Mouse (Mus musculus) CH12.LX (cell line): ENCODE data around the gene Higd1c. TPM values are rescaled to one million over a fixed set of nuclear protein-coding genes. Genes with fewer than 3 reads are reported as not detected.
"Not testable (repeated sequence)": the region's sequence is repeated elsewhere in the genome, so short reads cannot be mapped to it uniquely, and the experiment has no call there.

Experiments
- DNase-seq: peaks from one replicate; pipeline ENCODE4 v3.0.0-alpha.2; 2013; ENCODE audit errors: extremely low read depth
- H3K27ac ChIP-seq: 2 replicates; pipeline ENCODE4 v1.5.1; 2012; ENCODE audit warnings: low read depth, mild to moderate bottlenecking, control low read depth, moderate library complexity; ENCODE audit not compliant: insufficient read depth
- H3K27me3 ChIP-seq: replicated peaks from 2 replicates; pipeline ENCODE3; 2012; ENCODE audit warnings: inconsistent platforms
- H3K36me3 ChIP-seq, 2 experiments: replicated peaks in 1 of 2; 2 replicates each; pipeline versions ENCODE3 to v1.6.1; 2012; ENCODE audit warnings: inconsistent platforms in 1 of 2, low read length in 1 of 2, mild to moderate bottlenecking in 1 of 2, mixed read lengths in 1 of 2, moderate library complexity in 1 of 2; ENCODE audit not compliant: control insufficient read depth in 1 of 2, insufficient read depth in 1 of 2
- H3K4me1 ChIP-seq, 2 experiments: 2 replicates each; pipeline ENCODE4 v1.6.1; 2012; ENCODE audit warnings: inconsistent platforms in 1 of 2, moderate library complexity in 1 of 2; ENCODE audit not compliant: insufficient read depth in 2 of 2, control insufficient read depth in 1 of 2
- H3K4me2 ChIP-seq: 2 replicates; pipeline ENCODE4 v1.6.1; 2012; ENCODE audit warnings: low read depth, mild to moderate bottlenecking, control low read depth; ENCODE audit not compliant: poor library complexity, insufficient read depth, severe bottlenecking
- H3K4me3 ChIP-seq, 3 experiments: fragments of 150-350 bp in 1 of 3; sonication (generic) in 1 of 3; replicated peaks in 1 of 3; 2 replicates each; pipeline versions ENCODE3 to v1.5.1; 2011 to 2012; ENCODE audit warnings: low read depth in 2 of 3, low read length in 2 of 3, mild to moderate bottlenecking in 2 of 3, moderate library complexity in 2 of 3, control low read depth in 1 of 3, improper control_type of control experiment in 1 of 3, inconsistent platforms in 1 of 3, mixed read lengths in 1 of 3; ENCODE audit not compliant: poor library complexity in 1 of 3
- H3K79me2 ChIP-seq: replicated peaks from 2 replicates; pipeline ENCODE4 v1.6.1; 2012; ENCODE audit warnings: mild to moderate bottlenecking, moderate library complexity; ENCODE audit not compliant: control insufficient read depth, poor library complexity, insufficient read depth, severe bottlenecking; ENCODE audit errors: extremely low read depth
- H3K9ac ChIP-seq: 2 replicates; pipeline ENCODE4 v1.6.1; 2012; ENCODE audit warnings: low read depth, mild to moderate bottlenecking, control low read depth, moderate library complexity; ENCODE audit not compliant: insufficient read depth
- H3K9me3 ChIP-seq: replicated peaks from 2 replicates; pipeline ENCODE3; 2012; ENCODE audit warnings: low read length, inconsistent platforms, mixed read lengths
- BHLHE40 ChIP-seq: IDR thresholded peaks from 2 replicates; pipeline ENCODE4 v1.6.1; 2011; ENCODE audit warnings: mild to moderate bottlenecking, low read depth, low read length, improper control_type of control experiment
- MAFK ChIP-seq: IDR thresholded peaks from 2 replicates; pipeline ENCODE4 v1.6.1; 2011; ENCODE audit warnings: low read length, improper control_type of control experiment; ENCODE audit not compliant: insufficient replicate concordance
- SIN3A ChIP-seq: IDR thresholded peaks from 2 replicates; pipeline ENCODE4 v1.6.1; 2012; ENCODE audit warnings: low read length, improper control_type of control experiment, inconsistent platforms
- UBTF ChIP-seq: IDR thresholded peaks from 2 replicates; pipeline ENCODE4 v1.6.1; 2012; ENCODE audit warnings: low read depth, mild to moderate bottlenecking, inconsistent platforms, low read length, improper control_type of control experiment, moderate library complexity
- dilution Hi-C: fragments of 300-500 bp; cut with MboI; formaldehyde crosslinking; loops from 2 replicates; pipeline ENCODE4 v1.14.3; 2020; ENCODE audit warnings: low sequenced_read_pairs; ENCODE audit not compliant: extremely low pct_unique_long_range_greater_than_20kb, extremely low pct_ligation_motif_present
- in situ Hi-C: fragments of 300-500 bp; cut with MboI; formaldehyde crosslinking; loops from 3 replicates; pipeline ENCODE4 v1.14.3; 2019; ENCODE audit warnings: low sequenced_read_pairs, low pct_ligation_motif_present, low pct_unique_long_range_greater_than_20kb, mixed read lengths
- polyA plus RNA-seq: library from polyadenylated mRNA; unstranded; fragments of >175 nt; gene quantifications from 2 replicates; pipeline ENCODE4 v1.2.1, GENCODE M21; 2012; ENCODE audit warnings: low read depth; ENCODE audit not compliant: insufficient read length
- total RNA-seq, 2 experiments: library from RNA; depleted of rRNA; stranded (reverse); fragments of 300-350 nt in 1 of 2; fragments of >200 nt in 1 of 2; gene quantifications; 2 replicates each; pipeline ENCODE4 v1.2.3; 2012 to 2014

Higd1c gene
- total and polyA plus RNA-seq, 3 experiments: not detected

- H3K27ac ChIP-seq: no peak overlapping the region
- TF ChIP-seq BHLHE40: no peak
- 0 out of 2 replicates have a peak, but pooled peaks have one; percentile 17 for TF ChIP-seq SIN3A
- peak overlapping the region in 1 of 3 experiments; percentile 1 for H3K4me3 ChIP-seq
- peaks cover 3 to 41% of the 10 kb centered on the region in 2 experiments; a peak in 3 of 4 replicates for H3K4me1 ChIP-seq
- peak overlapping the region; percentile 60; the same call in 1 of the 2 replicates for H3K4me2 ChIP-seq
- H3K9me3 ChIP-seq: no peaks in the 10 kb centered on the region
- no peak overlapping the region for H3K9ac ChIP-seq
- H3K79me2 ChIP-seq: no peaks in the 10 kb centered on the region
- peaks cover 30% of the 10 kb centered on the region for H3K27me3 ChIP-seq
- dilution Hi-C loops (no loop called here), in situ Hi-C loops (no loop called here)
- H3K36me3 ChIP-seq: peaks cover 0 to 6% of the 10 kb centered on the region in 2 experiments
- DNase-seq: no peak
Measured at GRCm38 (mm10) chr15:100421059-100421757, 56.9 kb downstream of the Higd1c start.

GRCm38 (mm10) chr15:100421758-100422197, 57.4 kb downstream of the Higd1c start, which contains the start of gene Gm5475:
TSS of gene Gm5475 (plus strand) at chr15:100422147.
- H3K79me2 ChIP-seq, dilution Hi-C loops, DNase-seq, in situ Hi-C loops, H3K9me3 ChIP-seq, H3K36me3 ChIP-seq, H3K27ac ChIP-seq: not testable (repeated sequence)
- Histone ChIP-seq H3K9ac (peak within 1 kb of the TSS; percentile 78), H3K4me2 (peak within 1 kb of the TSS; percentile 85), H3K4me1 (peaks cover 3 to 39% of the 10 kb centered on the region in 2 experiments; a peak in 3 of 4 replicates), H3K27me3 (peaks cover 34% of the 10 kb centered on the region), H3K4me3 (peak within 1 kb of the TSS; percentile 75 to 81 (median 78))

- H3K9me3 ChIP-seq: no peaks in the 10 kb centered on the region
- dilution Hi-C loops (no loop called here), in situ Hi-C loops (no loop called here)
- no peaks in the 10 kb centered on the region for H3K79me2 ChIP-seq
- H3K36me3 ChIP-seq: peaks cover 0 to 2% of the 10 kb centered on the region in 2 experiments
- no peak overlapping the region for H3K27ac ChIP-seq
- no peak for DNase-seq
- H3K9ac ChIP-seq: peak overlapping the region; percentile 78
- H3K4me1 ChIP-seq: peaks cover 3 to 39% of the 10 kb centered on the region in 2 experiments; a peak in 3 of 4 replicates
- peaks cover 41% of the 10 kb centered on the region for H3K27me3 ChIP-seq
- peak overlapping the region; percentile 85 for H3K4me2 ChIP-seq
- H3K4me3 ChIP-seq: peak overlapping the region; percentile 75 to 81 (median 78)
- TF ChIP-seq UBTF (peak; percentile 62; the same call in 1 of the 2 replicates), MAFK (no peak)
Measured at GRCm38 (mm10) chr15:100422476-100422875, 58.1 kb downstream of the Higd1c start.
